Mouse (Mus musculus): ENCODE data around the gene Poc5. TPM values are rescaled to one million over a fixed set of nuclear protein-coding genes. Genes with fewer than 3 reads are reported as not detected.

Gene Poc5
- polyA plus RNA-seq, 1 experiment from 2014 or later, result 31.5 TPM

- Histone ChIP-seq H3K9me3 (ENCODE audit: control insufficient read depth, low read length) (no peaks in the 10 kb centered on the region), H3K4me1 (ENCODE audit: control insufficient read depth, insufficient read depth, low read length) (no peaks in the 10 kb centered on the region), H3K4me2 (no peak overlapping the region), H3K9ac (ENCODE audit: low read length) (no peak overlapping the region), H3K4me3 (ENCODE audit: low read depth, low read length) (no peak overlapping the region), H3K27me3 (ENCODE audit: control insufficient read depth, insufficient read depth, low read length) (no peaks in the 10 kb centered on the region), H3K27ac (ENCODE audit: low read depth, low read length) (no peak overlapping the region), H3K36me3 (ENCODE audit: control insufficient read depth, insufficient read depth, low read length) (no peaks in the 10 kb centered on the region)
- ATAC-seq (ENCODE audit: low FRiP score) (peak; percentile 40; the same call in 1 of the 2 replicates), DNase-seq (ENCODE audit: low spot score, missing footprints) (no peak)
- WGBS, result 44% methylated on average over 12 of the region's 13 CpGs
Observed at GRCm38 (mm10) chr13:96435793-96436192, 47.7 kb downstream of the Poc5 start.

DNA sequence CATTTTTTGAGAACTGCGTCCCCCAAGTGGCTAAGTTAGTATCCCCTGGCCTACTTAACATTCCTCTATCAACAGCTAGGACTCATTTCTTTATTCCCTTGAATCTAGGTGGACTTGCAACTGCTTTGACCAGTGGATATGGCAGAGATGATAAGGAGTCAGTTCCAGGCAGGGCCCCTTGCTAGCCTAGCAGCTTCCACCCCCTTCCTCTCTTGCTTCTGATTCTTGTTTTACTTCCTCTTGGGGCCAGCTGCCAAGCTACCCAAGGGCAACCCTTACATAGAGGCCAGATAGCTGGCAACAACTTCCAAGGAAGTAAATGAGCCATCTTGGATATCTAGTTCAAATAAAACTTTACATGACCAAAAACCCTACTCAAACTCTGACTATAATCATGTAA lies 48.8 kb downstream of the Poc5 start:
- Histone ChIP-seq H3K9me3 (ENCODE audit: control insufficient read depth, low read length) (no peaks in the 10 kb centered on the region), H3K9ac (ENCODE audit: low read length) (no peak overlapping the region), H3K27me3 (ENCODE audit: control insufficient read depth, insufficient read depth, low read length) (no peaks in the 10 kb centered on the region), H3K4me3 (ENCODE audit: low read depth, low read length) (no peak overlapping the region), H3K27ac (ENCODE audit: low read depth, low read length) (no peak overlapping the region), H3K4me2 (no peak overlapping the region), H3K4me1 (ENCODE audit: control insufficient read depth, insufficient read depth, low read length) (no peaks in the 10 kb centered on the region), H3K36me3 (ENCODE audit: control insufficient read depth, insufficient read depth, low read length) (no peaks in the 10 kb centered on the region)
- no peak for DNase-seq (ENCODE audit: low spot score, missing footprints)
- 93% methylated on average over 1 of the region's 1 CpGs for WGBS
- ATAC-seq (ENCODE audit: low FRiP score), result no peak

DNA sequence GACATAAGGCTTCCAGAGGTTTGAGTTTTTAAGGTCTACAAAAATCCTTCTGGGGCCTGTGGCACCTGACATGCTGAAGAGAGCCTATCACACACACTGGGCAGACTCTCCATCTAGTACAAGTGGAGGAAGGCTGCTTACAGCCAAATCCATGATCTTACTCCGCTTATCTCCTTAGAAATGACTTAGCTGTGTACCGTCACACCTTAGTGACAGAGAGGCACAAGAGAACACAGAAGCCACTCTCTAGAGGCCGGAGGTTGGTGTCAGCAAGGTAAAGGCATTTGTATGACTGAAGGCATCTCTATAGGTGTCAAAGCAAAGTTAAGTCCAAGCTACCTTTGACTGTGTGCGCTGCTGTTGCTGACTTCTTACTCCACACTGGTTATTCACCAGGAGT lies 52.3 kb downstream of the Poc5 start:
- DNase-seq (ENCODE audit: low spot score, missing footprints) (no peak), ATAC-seq (ENCODE audit: low FRiP score) (no peak)
- Histone ChIP-seq H3K9ac (ENCODE audit: low read length) (no peak overlapping the region), H3K4me1 (ENCODE audit: control insufficient read depth, insufficient read depth, low read length) (no peaks in the 10 kb centered on the region), H3K4me2 (no peak overlapping the region), H3K9me3 (ENCODE audit: control insufficient read depth, low read length) (no peaks in the 10 kb centered on the region), H3K4me3 (ENCODE audit: low read depth, low read length) (no peak overlapping the region), H3K27me3 (ENCODE audit: control insufficient read depth, insufficient read depth, low read length) (no peaks in the 10 kb centered on the region), H3K36me3 (ENCODE audit: control insufficient read depth, insufficient read depth, low read length) (no peaks in the 10 kb centered on the region), H3K27ac (ENCODE audit: low read depth, low read length) (no peak overlapping the region)
- WGBS, result 92% methylated on average over 4 of the region's 4 CpGs

GRCm38 (mm10) chr13:96450205-96450856 lies 62.2 kb downstream of the Poc5 start:
- 77% methylated on average over 11 of the region's 11 CpGs for WGBS
- Histone ChIP-seq H3K9me3 (ENCODE audit: control insufficient read depth, low read length) (no peaks in the 10 kb centered on the region), H3K36me3 (ENCODE audit: control insufficient read depth, insufficient read depth, low read length) (no peaks in the 10 kb centered on the region), H3K4me2 (no peak overlapping the region), H3K4me3 (ENCODE audit: low read depth, low read length) (no peak overlapping the region), H3K27me3 (ENCODE audit: control insufficient read depth, insufficient read depth, low read length) (no peaks in the 10 kb centered on the region), H3K27ac (ENCODE audit: low read depth, low read length) (no peak overlapping the region), H3K4me1 (ENCODE audit: control insufficient read depth, insufficient read depth, low read length) (no peaks in the 10 kb centered on the region), H3K9ac (ENCODE audit: low read length) (no peak overlapping the region)
- ATAC-seq (ENCODE audit: low FRiP score) (no peak), DNase-seq (ENCODE audit: low spot score, missing footprints) (no peak)

DNA sequence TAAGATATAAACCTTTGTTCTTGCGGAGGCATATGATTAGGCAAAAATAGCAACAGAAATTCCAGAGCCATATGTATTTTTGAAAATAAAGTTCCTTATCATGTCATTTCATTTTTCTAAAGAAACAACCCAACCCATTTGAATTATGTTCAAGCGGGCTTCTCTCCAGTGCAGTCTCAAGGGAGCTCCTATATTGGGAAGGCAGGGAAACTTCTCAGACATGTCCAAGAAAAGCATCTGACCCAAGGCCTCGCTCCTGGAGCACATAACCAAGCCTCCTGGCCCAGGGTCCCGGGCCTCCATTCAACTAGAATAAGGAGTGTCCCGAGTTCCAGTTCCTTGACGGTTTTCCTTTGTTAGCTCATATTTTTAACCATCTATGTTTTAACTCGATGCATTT lies 62.8 kb downstream of the Poc5 start:
- ATAC-seq (ENCODE audit: low FRiP score) (no peak), DNase-seq (ENCODE audit: low spot score, missing footprints) (no peak)
- Histone ChIP-seq H3K27ac (ENCODE audit: low read depth, low read length) (no peak overlapping the region), H3K4me1 (ENCODE audit: control insufficient read depth, insufficient read depth, low read length) (no peaks in the 10 kb centered on the region), H3K36me3 (ENCODE audit: control insufficient read depth, insufficient read depth, low read length) (no peaks in the 10 kb centered on the region), H3K27me3 (ENCODE audit: control insufficient read depth, insufficient read depth, low read length) (no peaks in the 10 kb centered on the region), H3K9me3 (ENCODE audit: control insufficient read depth, low read length) (no peaks in the 10 kb centered on the region), H3K9ac (ENCODE audit: low read length) (no peak overlapping the region), H3K4me3 (ENCODE audit: low read depth, low read length) (no peak overlapping the region), H3K4me2 (no peak overlapping the region)
- 91% methylated on average over 7 of the region's 7 CpGs for WGBS

- Histone ChIP-seq H3K36me3 (ENCODE audit: control insufficient read depth, insufficient read depth, low read length) (no peaks in the 10 kb centered on the region), H3K4me3 (ENCODE audit: low read depth, low read length) (no peak overlapping the region), H3K9me3 (ENCODE audit: control insufficient read depth, low read length) (no peaks in the 10 kb centered on the region), H3K4me2 (no peak overlapping the region), H3K27ac (ENCODE audit: low read depth, low read length) (no peak overlapping the region), H3K27me3 (ENCODE audit: control insufficient read depth, insufficient read depth, low read length) (no peaks in the 10 kb centered on the region), H3K4me1 (ENCODE audit: control insufficient read depth, insufficient read depth, low read length) (no peaks in the 10 kb centered on the region), H3K9ac (ENCODE audit: low read length) (no peak overlapping the region)
- 91% methylated on average over 11 of the region's 11 CpGs for WGBS
- no peak for DNase-seq (ENCODE audit: low spot score, missing footprints)
- ATAC-seq (ENCODE audit: low FRiP score), result no peak
Observed at GRCm38 (mm10) chr13:96451386-96452140, 63.5 kb downstream of the Poc5 start.

DNA sequence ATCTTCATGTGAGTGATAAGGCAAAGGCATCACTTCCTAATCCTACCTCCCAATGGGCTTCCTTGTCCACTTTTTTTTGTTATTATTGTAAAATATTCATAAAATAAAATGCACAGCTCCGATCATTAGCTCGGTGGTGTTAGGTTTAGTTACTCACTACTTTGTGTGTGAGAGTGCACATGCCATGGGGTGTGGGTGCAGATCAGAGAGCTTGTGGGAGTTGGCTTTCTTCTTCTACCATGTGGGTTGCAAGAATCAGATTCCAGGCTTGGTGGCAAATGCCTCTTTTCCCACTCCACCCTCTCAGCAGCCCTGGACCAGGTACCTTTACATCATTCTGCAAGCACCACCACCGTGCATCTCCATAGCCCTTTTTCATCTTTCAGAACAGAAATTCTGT lies 64.5 kb downstream of the Poc5 start:
- Histone ChIP-seq H3K27me3 (ENCODE audit: control insufficient read depth, insufficient read depth, low read length) (no peaks in the 10 kb centered on the region), H3K36me3 (ENCODE audit: control insufficient read depth, insufficient read depth, low read length) (no peaks in the 10 kb centered on the region)
- 100% methylated on average over 3 of the region's 3 CpGs for WGBS

GRCm38 (mm10) chr13:96454288-96454687 lies 66.2 kb downstream of the Poc5 start:
- H3K4me3 ChIP-seq (ENCODE audit: low read depth, low read length), result no peak overlapping the region
- H3K36me3 ChIP-seq (ENCODE audit: control insufficient read depth, insufficient read depth, low read length), result no peaks in the 10 kb centered on the region
- no peak overlapping the region for H3K27ac ChIP-seq (ENCODE audit: low read depth, low read length)
- no peaks in the 10 kb centered on the region for H3K27me3 ChIP-seq (ENCODE audit: control insufficient read depth, insufficient read depth, low read length)
- ATAC-seq (ENCODE audit: low FRiP score) (no peak), DNase-seq (ENCODE audit: low spot score, missing footprints) (no peak)
- WGBS, result 76% methylated on average over 3 of the region's 3 CpGs
- H3K9me3 ChIP-seq (ENCODE audit: control insufficient read depth, low read length), result no peaks in the 10 kb centered on the region
- no peaks in the 10 kb centered on the region for H3K4me1 ChIP-seq (ENCODE audit: control insufficient read depth, insufficient read depth, low read length)
- H3K9ac ChIP-seq (ENCODE audit: low read length), result no peak overlapping the region
- H3K4me2 ChIP-seq, result no peak overlapping the region

More for the DNA sequence above, 64.5 kb downstream of the Poc5 start:
- Histone ChIP-seq H3K4me2 (no peak overlapping the region), H3K27ac (ENCODE audit: low read depth, low read length) (no peak overlapping the region), H3K4me1 (ENCODE audit: control insufficient read depth, insufficient read depth, low read length) (no peaks in the 10 kb centered on the region), H3K9ac (ENCODE audit: low read length) (no peak overlapping the region), H3K9me3 (ENCODE audit: control insufficient read depth, low read length) (no peaks in the 10 kb centered on the region), H3K4me3 (ENCODE audit: low read depth, low read length) (no peak overlapping the region)
- DNase-seq (ENCODE audit: low spot score, missing footprints), result no peak
- ATAC-seq (ENCODE audit: low FRiP score), result no peak

DNA sequence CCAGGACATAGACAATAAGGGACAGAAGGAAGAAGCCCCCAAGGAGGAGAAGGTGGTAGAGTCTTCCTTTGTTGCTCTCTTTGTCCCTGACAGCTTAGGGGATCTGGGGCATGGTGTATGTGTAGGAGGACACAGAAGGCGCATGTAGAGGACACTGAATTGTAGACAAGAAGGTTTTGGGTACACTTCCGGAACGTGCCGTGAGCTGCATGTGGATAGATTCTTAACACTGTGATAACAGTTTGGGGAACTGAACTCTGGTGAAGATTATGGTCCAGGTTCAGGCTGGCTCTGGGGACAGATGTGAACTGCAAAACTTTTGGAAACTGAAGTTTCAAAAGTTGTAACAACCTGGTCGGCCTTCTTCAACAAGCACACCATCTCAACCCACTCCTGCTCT lies 69.5 kb downstream of the Poc5 start:
- Histone ChIP-seq H3K4me1 (ENCODE audit: control insufficient read depth, insufficient read depth, low read length) (no peaks in the 10 kb centered on the region), H3K36me3 (ENCODE audit: control insufficient read depth, insufficient read depth, low read length) (no peaks in the 10 kb centered on the region), H3K27ac (ENCODE audit: low read depth, low read length) (no peak overlapping the region), H3K9me3 (ENCODE audit: control insufficient read depth, low read length) (no peaks in the 10 kb centered on the region), H3K9ac (ENCODE audit: low read length) (no peak overlapping the region), H3K4me3 (ENCODE audit: low read depth, low read length) (no peak overlapping the region), H3K4me2 (no peak overlapping the region), H3K27me3 (ENCODE audit: control insufficient read depth, insufficient read depth, low read length) (no peaks in the 10 kb centered on the region)
- ATAC-seq (ENCODE audit: low FRiP score), result no peak
- no peak for DNase-seq (ENCODE audit: low spot score, missing footprints)
- 96% methylated on average over 5 of the region's 5 CpGs for WGBS

Data from midbrain, embryonic 11.5 days (tissue).